Mouse (Mus musculus) gastrocnemius, postnatal 36 days (tissue): ENCODE measurements at regions not wholly inside any gene's neighbourhood (a gene's known extent, or its start where the extent isn't known, plus 50 kb on each side); places are given as distances from the start of the nearest gene placed in this dataset.
"Not testable (repeated sequence)": the region's sequence is repeated elsewhere in the genome, so short reads cannot be mapped to it uniquely, and the experiment has no call there.

Experiments
- DNase-seq, 2 experiments: peaks; one replicate each; pipeline ENCODE4 v3.0.0; 2022
- intact Hi-C: fragments of 180-260 bp; cut with DNase I; formaldehyde crosslinking; loops from one replicate; pipeline ENCODE4 v1.15.1; 2025

GRCm38 (mm10) chr3:128429706-128430105 lies 533.6 kb upstream of the Fam241a start:
- intact Hi-C loops: no loop called here
- no peak for DNase-seq

- intact Hi-C loops: no loop called here
- no peak for DNase-seq
These were observed 519.4 kb upstream of the Fam241a start for GRCm38 (mm10) chr3:128415568-128415967.

- intact Hi-C loops: no loop called here
- no peak for DNase-seq
These were observed 517.4 kb upstream of the Fam241a start for GRCm38 (mm10) chr3:128413481-128413880.

GRCm38 (mm10) chr3:128412157-128412556 lies 516.0 kb upstream of the Fam241a start:
- intact Hi-C loops: no loop called here
- DNase-seq: no peak

GRCm38 (mm10) chr3:128394805-128395204 lies 498.7 kb upstream of the Fam241a start:
- DNase-seq: no peak
- intact Hi-C loops: no loop called here

GRCm38 (mm10) chr3:128380579-128380978 lies 484.5 kb upstream of the Fam241a start:
- intact Hi-C loops: no loop called here
- no peak for DNase-seq

GRCm38 (mm10) chr3:128369521-128370127 lies 473.5 kb upstream of the Fam241a start:
- intact Hi-C loops: no loop called here
- no peak for DNase-seq

GRCm38 (mm10) chr3:128362310-128362709 lies 466.2 kb upstream of the Fam241a start:
- intact Hi-C loops: no loop called here
- DNase-seq: no peak

GRCm38 (mm10) chr3:128349123-128349522 lies 453.0 kb upstream of the Fam241a start:
- not testable (repeated sequence) for DNase-seq
- intact Hi-C loops: loop anchor here (2.0 kb wide), 1 partner anchor 854 kb away; no protein-coding TSS in a partner anchor

GRCm38 (mm10) chr3:128347782-128348574 lies 451.9 kb upstream of the Fam241a start:
- intact Hi-C loops: loop anchor here (2.0 kb wide), 1 partner anchor 855 kb away; no protein-coding TSS in a partner anchor
- no peak for DNase-seq

- intact Hi-C loops: loop anchor here (2.0 to 10.0 kb wide), 3 partner anchors 150 to 335 kb away; no protein-coding TSS in a partner anchor
- DNase-seq: no peak
These were observed 441.4 kb upstream of the Fam241a start for GRCm38 (mm10) chr3:128337508-128337907.

- intact Hi-C loops: loop anchor here (2.0 to 10.0 kb wide), 3 partner anchors 150 to 334 kb away; no protein-coding TSS in a partner anchor
- DNase-seq: peak in 1 of 2 experiments; percentile 23
These were observed 440.9 kb upstream of the Fam241a start for GRCm38 (mm10) chr3:128337031-128337430.

- no peak for DNase-seq
- intact Hi-C loops: no loop called here
These were observed 431.6 kb upstream of the Fam241a start for GRCm38 (mm10) chr3:128327677-128328076.

GRCm38 (mm10) chr3:128301312-128301711 lies 405.2 kb upstream of the Fam241a start:
- no peak for DNase-seq
- intact Hi-C loops: no loop called here

GRCm38 (mm10) chr3:128298110-128298509 lies 402.0 kb upstream of the Fam241a start:
- DNase-seq: no peak
- intact Hi-C loops: no loop called here

GRCm38 (mm10) chr3:128287846-128288245 lies 391.7 kb upstream of the Fam241a start:
- intact Hi-C loops: no loop called here
- no peak for DNase-seq

- no peak for DNase-seq
- intact Hi-C loops: no loop called here
These were observed 389.1 kb upstream of the Fam241a start for GRCm38 (mm10) chr3:128285214-128285613.

- intact Hi-C loops: no loop called here
- no peak for DNase-seq
These were observed 384.5 kb upstream of the Fam241a start for GRCm38 (mm10) chr3:128280626-128281025.

GRCm38 (mm10) chr3:128270576-128270975 lies 374.5 kb upstream of the Fam241a start:
- intact Hi-C loops: no loop called here
- DNase-seq: no peak

GRCm38 (mm10) chr3:128261208-128261607 lies 365.1 kb upstream of the Fam241a start:
- DNase-seq: no peak
- intact Hi-C loops: no loop called here

GRCm38 (mm10) chr3:128247816-128248215 lies 351.7 kb upstream of the Fam241a start:
- no peak for DNase-seq
- intact Hi-C loops: no loop called here
